Mouse (Mus musculus) urinary bladder, adult 2 months (tissue): ENCODE measurements around the gene Gm37240. TPM values are rescaled to one million over a fixed set of nuclear protein-coding genes. Genes with fewer than 3 reads are reported as not detected.

ENCODE experiments used
- DNase-seq: peaks from one replicate; pipeline ENCODE4 v3.0.0; 2022; ENCODE audit warnings: low spot score
- polyA plus RNA-seq: library from polyadenylated mRNA; depleted of rRNA; stranded (reverse); fragments of >200 nt; gene quantifications from 2 replicates; pipeline ENCODE4 v1.2.3, GENCODE M21; 2012; rRNA removed

The Gm37240 gene
- polyA plus RNA-seq, 1 experiment, result 1.5 TPM

DNA sequence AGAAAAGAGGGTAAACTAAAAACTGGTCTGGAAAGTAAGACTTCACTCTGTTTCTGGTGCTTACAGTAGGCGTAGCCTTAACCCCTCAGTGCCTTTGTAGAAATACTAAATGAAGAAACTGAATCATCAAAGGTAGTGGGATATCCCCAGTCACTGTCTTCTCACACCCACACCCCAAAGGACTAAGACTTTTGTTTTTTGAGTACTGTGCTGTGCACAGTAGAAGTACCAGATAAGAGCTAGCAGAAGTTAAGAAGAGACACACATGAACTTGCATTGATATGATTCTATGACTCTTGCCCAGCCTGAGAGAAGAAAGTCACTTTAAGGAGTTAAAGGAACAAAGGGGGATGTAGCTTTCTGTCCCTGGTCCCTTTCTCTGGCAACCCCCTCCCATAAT lies 1409.8 kb downstream of the Gm37240 start:
- no peak for DNase-seq

DNA sequence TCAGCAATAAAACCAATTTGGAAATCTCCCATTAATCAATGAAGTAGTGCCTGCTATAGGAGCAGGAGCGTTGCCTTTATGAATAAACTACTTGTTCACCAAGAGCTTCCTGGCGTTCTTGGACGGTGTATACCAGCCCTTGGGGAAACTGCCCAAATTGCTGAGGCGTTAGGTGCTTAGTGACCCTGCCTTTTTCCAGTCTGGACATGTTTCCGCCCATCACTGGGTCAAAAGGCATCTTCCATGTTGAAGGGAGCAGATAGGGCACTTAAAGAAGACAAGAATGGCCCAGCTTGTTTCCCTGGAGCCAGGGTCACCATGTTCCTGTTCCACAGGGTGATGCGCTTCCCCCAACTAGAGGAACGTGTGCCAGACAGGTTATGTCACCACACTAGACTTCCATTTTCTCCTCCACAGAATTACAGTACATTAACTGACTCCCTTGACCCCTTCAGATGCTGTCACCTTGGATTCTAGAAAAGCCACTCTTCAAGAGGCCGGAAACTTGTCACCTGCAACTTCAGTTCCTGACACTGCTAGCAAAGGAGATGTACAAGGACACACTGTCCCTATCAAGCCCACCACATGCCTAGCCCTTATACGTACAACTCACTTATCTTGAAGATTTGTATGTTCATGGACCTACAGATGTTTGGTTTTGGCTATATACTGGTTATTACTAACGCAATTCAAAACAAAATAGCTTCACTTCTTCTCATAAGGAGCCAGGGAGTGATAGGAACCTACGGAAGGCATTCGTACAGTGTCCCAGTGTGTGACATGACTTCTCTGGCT lies 1412.1 kb downstream of the Gm37240 start:
- no peak for DNase-seq

DNA sequence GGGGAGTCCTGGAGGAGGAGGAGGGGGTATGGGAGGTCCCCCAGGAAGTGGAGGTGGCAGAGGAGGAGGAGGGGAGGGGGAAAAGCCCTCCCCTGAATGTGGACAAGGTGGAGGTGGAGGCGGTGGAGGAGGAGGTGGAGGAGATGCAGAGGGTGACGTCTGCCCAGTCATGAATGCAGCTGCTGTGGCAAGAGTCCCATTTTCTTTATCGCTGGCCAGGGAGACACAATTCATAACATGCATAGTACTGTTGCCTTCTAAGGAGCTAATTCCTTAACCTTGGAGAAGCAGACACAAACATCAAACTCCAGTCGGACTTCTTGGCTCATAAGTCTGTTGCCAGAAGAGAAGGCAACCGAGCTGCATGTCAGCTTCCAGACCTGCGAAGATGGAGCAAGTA lies 1412.9 kb downstream of the Gm37240 start:
- DNase-seq, result no peak

DNA sequence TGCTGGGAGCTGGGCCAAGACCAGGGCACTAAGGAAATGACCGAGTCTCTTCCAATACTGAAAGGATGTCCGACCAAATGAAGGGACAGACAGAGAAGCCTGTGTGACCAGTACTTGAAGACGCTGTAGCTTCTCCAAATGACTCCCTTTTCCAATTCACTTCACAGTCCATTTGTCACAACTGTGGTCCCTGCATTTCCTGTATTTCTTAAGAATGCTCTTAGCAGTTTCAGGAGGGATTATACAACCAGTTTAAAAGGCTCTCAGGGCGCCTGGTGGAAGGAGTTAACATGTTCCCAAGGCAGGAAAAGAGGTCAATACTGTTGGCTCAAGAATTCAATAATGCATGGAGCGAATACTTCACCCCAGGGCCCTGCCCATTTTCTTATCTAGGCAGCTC lies 1414.4 kb downstream of the Gm37240 start:
- DNase-seq, result no peak

DNA sequence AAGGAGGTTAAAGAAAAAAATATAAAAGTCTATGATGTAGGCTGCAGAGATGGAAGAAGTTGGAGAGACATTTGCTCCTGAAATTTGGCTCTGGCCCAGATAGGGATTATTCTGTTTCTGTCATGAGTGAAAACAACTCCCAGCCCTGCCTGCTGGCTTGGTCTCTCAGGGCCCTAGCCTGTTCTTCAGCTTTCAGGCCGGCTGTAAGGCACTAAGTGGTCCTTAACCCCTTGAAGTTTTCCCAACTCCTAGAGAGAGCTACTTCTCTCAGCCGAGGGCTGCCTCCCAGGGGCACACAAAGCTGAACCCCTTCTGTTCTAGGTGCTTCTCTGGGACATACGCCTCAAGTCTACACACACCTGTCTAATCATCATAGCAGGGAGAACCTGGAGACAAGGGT lies 1414.8 kb downstream of the Gm37240 start:
- no peak for DNase-seq

DNA sequence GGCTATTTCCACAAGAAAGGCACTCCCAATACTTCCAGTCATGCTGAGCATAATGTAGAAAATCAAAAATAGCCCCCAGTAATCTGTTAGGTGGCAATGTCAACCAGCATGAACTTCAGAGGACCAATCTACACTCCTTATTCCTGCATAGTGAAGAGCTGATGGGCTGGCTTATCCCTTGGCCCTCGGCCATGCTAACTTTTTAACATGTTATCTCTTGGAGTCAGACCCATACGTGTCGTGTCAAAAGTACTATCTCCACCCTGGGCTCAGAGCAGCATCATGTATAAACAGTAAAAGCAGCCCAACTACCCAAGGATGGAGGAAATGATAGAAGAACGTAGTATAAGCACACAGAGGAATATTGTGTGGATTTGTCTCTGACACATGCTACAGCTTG lies 1416.2 kb downstream of the Gm37240 start:
- DNase-seq, result no peak

DNA sequence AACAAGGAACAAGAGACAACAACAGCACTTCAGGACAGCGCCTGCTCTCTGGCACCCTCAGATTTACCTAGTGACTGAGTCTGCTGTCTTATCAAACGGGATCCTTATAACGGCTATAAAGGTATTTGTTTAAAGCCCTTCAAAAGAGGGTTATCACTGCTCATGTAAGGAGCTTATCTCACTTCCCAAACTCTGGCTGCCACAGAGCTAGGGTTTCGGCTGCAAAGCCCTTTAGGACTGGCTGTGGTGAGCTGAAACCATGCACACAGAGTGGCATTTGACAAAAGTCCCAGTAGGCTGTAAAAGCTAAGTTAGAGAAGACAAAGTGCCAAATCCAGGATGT lies 1419.2 kb downstream of the Gm37240 start:
- no peak for DNase-seq

DNA sequence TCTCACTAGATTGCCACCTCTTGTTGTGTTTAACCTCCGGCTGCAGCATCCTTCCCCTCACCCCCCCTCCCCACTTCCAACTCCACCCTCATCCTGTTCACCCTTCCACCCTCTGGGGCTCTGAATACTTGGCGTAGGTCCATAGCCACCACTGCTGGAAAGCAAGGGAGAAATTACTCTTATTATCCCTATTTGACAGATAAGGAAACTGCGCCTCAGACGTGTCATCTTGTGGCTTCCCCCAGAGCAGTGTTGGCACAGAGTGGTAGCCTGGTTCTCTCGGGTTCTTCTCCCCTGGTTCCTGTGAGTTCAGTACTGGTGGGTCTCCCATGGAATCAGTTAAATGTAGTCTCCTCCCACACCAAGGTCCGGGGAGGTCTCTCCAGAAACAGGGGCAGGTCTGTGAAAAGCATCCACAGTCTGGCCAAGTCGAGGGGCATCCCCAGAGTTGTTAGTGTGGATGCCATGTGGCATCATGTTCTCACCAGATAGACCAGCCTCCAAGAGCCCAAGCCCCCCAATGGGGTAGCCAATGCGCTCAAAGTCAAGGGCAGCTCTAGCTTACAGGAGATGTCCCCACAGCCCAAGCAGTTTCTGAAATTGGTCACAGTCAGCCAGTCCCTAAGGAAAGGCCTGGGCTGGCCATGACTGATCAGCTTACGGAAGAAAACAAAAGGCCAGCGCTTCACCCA lies 1419.8 kb downstream of the Gm37240 start:
- DNase-seq, result no peak

DNA sequence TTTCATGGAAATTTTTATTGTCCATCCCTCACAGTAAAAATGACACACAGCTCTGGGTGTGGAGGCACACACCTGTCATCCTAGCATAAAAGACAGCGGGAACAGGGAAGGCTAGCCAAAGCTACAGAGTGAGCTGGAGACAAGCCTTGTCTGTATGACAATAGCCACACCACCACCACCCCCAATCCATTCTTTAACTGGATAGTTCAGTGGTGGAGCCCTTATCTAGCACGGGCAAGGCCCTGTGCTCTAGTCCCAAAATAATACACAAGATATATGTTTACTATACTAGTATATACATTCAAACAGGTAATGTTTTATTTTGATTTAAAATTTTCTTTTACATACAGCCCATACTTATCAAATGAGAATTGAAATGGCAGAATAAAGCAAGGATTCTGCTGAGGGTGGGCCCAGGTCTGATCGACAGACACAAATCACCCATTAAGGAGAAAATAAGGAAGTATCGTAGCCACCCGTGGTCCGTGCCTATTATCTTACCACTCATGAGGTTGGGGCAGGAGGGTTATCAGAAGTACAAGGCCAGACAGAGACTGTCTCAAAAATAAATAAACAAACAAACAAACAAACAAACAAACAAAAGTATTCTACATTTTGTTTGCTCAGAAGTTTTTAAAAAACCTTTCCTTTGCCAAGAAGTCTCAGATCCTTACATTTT lies 1421.4 kb downstream of the Gm37240 start:
- DNase-seq, result no peak

DNA sequence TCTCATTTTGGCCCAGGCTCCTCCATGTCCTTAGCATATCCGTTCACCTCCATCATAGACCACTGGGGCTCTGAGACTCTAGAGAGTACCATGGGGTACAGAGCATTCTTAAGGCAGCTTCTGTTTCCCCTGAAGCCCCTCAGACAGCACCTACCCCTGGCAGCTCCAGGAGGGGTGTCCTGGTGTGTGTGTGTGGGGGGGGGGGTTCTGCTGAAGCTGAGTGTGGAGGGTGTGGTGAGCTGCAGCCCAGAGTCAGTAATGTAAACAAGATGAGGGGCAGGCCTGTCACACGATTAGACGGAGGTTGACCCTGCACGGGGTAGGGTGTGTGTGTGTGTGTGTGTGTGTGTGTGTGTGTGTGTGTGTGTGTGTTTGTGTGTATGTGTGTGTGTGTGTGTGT lies 1425.6 kb downstream of the Gm37240 start:
- DNase-seq, result no peak

DNA sequence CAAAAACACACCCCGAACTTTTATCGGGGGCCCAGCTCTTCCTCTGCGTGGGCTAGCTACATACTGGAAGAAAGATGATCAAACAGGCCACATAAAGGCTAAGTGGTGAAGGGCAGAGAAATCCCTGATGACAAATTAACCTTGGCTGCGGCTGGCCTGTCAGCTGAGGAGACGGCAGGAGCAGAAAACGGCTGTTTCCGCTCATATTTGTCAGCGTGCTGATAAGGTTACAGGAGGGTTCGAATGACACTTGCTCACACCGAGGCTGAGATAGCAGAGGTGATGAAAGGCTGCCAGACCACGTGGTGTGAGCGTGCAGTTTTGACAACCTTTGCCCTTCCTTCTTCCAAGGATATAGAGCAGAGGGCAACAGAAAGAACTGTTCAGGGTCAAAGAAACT lies 1426.4 kb downstream of the Gm37240 start:
- no peak for DNase-seq

DNA sequence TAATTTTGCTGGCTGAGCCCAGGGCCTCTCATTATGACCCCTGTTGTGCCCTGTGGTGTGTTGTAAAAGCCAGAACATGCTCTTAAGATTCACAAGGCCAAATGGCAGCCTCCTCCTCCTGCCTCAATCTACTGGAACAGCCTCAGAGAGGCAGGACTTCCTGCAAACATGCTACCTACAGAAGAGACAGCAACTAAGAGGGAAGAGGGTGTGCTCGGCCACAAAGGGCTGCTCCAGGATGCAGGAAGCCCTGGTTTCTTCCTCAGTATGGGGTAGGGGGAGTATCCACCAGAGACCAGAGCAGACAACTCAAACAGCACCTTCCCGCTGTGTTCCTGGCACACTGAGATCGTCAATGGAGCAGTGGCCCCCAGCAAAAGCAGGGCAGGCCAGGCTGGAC lies 1426.8 kb downstream of the Gm37240 start:
- DNase-seq, result no peak

DNA sequence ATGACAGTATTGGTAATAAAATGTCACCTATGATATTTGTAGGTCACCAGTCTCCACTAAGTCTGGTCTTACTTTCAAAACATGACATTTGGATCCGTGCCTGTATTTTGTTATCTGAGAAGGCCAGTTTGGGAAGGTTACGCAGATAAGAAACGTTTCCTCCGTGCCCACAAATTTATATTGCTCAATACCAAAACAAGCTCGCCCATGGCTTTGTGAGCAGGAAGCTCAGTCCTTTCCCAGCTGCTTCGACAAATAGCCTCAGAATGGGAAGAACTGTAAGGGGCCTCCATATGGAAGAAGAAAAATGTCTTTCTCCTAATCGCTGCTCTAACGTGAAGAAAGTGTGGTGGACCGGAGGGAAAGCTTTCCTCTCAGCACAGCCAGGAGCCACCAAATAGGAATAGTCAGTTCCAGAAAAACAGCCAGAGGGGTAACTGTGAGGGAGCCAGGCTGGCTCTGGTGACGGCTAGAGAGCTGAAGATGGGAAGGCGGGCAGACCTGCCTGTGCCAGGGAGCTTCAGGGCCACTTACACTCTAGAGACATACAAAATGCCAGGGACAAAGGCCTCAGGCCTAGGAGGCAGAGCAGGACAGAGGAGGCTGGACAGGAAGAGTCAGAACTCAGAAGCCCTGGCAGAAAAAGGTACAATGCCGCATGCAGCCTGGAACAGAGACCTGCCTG lies 1431.4 kb downstream of the Gm37240 start:
- no peak for DNase-seq

DNA sequence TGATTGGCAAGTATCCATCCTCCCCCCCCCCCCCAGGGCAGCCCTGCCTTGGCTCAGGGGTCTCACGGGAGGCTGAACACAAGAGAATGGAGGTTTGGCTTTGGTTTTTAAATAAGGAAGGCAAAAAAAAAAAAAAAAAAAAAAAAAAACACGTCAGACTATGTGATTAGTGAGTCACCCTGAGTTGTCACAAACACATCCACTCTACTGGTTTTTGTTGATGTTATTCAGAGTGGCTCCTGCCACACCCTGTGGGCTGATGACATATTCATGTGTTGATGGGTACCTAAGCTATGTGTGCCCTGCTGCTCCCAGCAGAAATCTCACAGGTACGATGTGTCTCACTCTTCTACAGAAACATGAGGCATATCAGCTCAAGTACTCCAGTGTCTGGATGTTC lies 1436.7 kb downstream of the Gm37240 start:
- DNase-seq, result no peak

DNA sequence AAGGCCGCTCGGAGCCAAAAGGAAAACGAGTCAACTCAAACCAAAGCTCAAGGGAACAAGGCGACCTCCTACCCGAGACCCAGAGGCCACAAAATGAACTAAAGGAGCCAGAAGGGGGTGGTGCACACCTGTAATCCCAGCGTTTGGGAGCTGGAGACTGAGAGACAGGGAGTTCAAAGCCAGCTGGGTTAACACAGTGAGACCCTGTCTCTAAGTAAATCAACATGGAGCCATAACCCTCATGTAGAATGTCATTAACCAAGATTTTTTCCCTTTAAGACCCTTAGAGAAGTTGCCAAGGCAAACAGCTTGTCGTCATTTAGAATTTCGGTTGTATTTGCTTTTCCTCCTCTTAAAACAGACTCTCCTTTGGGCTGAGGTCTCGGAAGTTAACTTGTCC lies 1438.3 kb downstream of the Gm37240 start:
- DNase-seq, result no peak

DNA sequence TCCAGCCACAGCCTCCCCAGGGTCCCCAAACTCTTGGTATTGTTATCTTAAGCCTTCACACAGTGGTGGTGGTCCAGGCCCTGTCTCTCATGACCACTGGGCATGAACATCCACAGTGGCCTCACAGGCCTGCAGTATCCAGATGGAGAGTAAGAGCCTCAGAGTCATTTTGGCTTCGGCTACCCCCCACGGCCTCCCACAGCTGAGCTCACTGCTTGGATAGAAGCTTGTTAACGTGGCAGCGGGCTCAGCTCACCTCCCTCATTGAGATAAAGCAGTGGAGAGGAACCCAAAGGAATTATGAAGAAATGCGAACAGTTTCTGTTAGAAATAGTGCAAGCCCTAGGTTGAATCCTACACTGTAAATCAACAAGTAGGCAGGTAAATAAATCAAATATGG lies 1439.5 kb downstream of the Gm37240 start:
- no peak for DNase-seq

Other genes starting within 250 kb of the Gm37240 start
- gene Fam160a1, start 70.2 kb downstream of the Gm37240 start, polyA plus RNA-seq, result 6.5 and 7.7 TPM in 2 replicates
- 1.7 and 1.9 TPM in 2 replicates for gene Glt28d2, start within 50 bp of the Gm37240 start, polyA plus RNA-seq
- gene Sh3d19, start 83.6 kb upstream of the Gm37240 start, polyA plus RNA-seq, result 103 and 113 TPM in 2 replicates
- not detected in 2 replicates for gene Prss48, start 115.0 kb upstream of the Gm37240 start, polyA plus RNA-seq